Mouse (Mus musculus) embryonic facial prominence, embryonic 11.5 days (tissue): ENCODE data around the gene Slc7a1. TPM values are rescaled to one million over a fixed set of nuclear protein-coding genes. Genes with fewer than 3 reads are reported as not detected.

Experiments
- ATAC-seq: fragments of 200-750 bp; cut with Nextera tagmentation; replicated peaks from 2 replicates; pipeline ENCODE4 v1.8.0; 2017; ENCODE audit warnings: low read depth; ENCODE audit not compliant: insufficient number of reproducible peaks, low FRiP score, low TSS enrichment
- DNase-seq: peaks from one replicate; pipeline ENCODE4 v3.0.0-alpha.2; 2015; ENCODE audit warnings: low spot score
- H3K27ac ChIP-seq: fragments of 300-500 bp; sonication (generic); replicated peaks from 2 replicates; pipeline ENCODE4 v1.5.1; 2014; ENCODE audit warnings: mild to moderate bottlenecking, low read depth, low read length, control low read depth
- H3K27me3 ChIP-seq: fragments of 300-500 bp; sonication (generic); 2 replicates; pipeline ENCODE4 v1.6.1; 2014; ENCODE audit warnings: mild to moderate bottlenecking, low read length, moderate library complexity, mixed read lengths; ENCODE audit not compliant: control insufficient read depth, insufficient read depth
- H3K36me3 ChIP-seq: fragments of 300-500 bp; sonication (generic); replicated peaks from 2 replicates; pipeline ENCODE4 v1.6.1; 2014; ENCODE audit warnings: low read depth, mild to moderate bottlenecking, low read length, moderate library complexity, mixed read lengths; ENCODE audit not compliant: control insufficient read depth, insufficient read depth
- H3K4me1 ChIP-seq: fragments of 300-500 bp; sonication (generic); 2 replicates; pipeline ENCODE4 v1.6.1; 2014; ENCODE audit warnings: low read length, mixed read lengths; ENCODE audit not compliant: control insufficient read depth, insufficient read depth
- H3K4me2 ChIP-seq: fragments of 300-500 bp; sonication (generic); 2 replicates; pipeline ENCODE4 v1.6.1; 2014; ENCODE audit warnings: low read depth, mild to moderate bottlenecking, control low read depth, low read length, moderate library complexity
- H3K4me3 ChIP-seq: fragments of 300-500 bp; sonication (generic); 2 replicates; pipeline ENCODE4 v1.5.1; 2014; ENCODE audit warnings: low read depth, low read length, control low read depth
- H3K9ac ChIP-seq: fragments of 300-500 bp; sonication (generic); replicated peaks from 2 replicates; pipeline ENCODE4 v1.6.1; 2014; ENCODE audit warnings: mild to moderate bottlenecking, control low read depth, low read length
- H3K9me3 ChIP-seq: fragments of 300-500 bp; sonication (generic); replicated peaks from 2 replicates; pipeline ENCODE4 v1.6.1; 2016; ENCODE audit warnings: mild to moderate bottlenecking, low read length, inconsistent platforms, mixed read lengths; ENCODE audit not compliant: control insufficient read depth
- WGBS: fragments of 180-500 bp; shearing (Covaris S2); extraction: QIAGEN DNeasy Blood & Tissue Kit; methylation state at CpG from one replicate; pipeline ENCODE4 v1.1.7; 2014; 5-methylcytosine and 5-hydroxymethylcytosine counted together
- polyA plus RNA-seq: library from polyadenylated mRNA; unstranded; fragments of >200 nt; fragmentation: Nextera tagmentation; extraction: Ambion mirVana; gene quantifications from 2 replicates; pipeline ENCODE4 v1.2.1, GENCODE M21; 2014

Gene Slc7a1
- polyA plus RNA-seq, 1 experiment from 2014 or later: 10.9 TPM

DNA sequence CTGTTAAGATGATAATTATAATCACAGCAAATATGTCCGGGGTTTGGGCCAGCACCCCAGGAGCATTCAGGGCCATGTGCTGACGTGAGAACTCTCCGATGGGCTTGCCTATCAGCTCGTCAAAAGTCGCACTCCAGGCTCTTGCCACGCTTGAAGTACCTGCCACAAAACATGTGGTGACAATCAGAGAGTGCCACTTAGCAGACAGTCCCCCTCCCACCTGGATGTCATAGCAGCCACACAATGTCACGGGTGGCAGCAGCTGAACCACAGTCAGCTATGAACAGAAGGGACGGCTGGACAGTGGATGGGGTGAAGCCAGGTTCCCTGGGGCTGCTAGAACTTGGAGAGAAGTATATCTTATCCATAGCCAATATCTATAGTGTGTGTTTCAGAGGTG lies 51.6 kb downstream of the Slc7a1 start:
- ATAC-seq (no peak), DNase-seq (no peak)
- no peak overlapping the region for H3K4me2 ChIP-seq
- H3K27ac ChIP-seq: no peak overlapping the region
- no peaks in the 10 kb centered on the region for H3K36me3 ChIP-seq
- H3K9me3 ChIP-seq: no peaks in the 10 kb centered on the region
- WGBS: 73% methylated on average over 8 of the region's 8 CpGs
- H3K4me1 ChIP-seq: no peaks in the 10 kb centered on the region
- H3K27me3 ChIP-seq: no peaks in the 10 kb centered on the region
- H3K9ac ChIP-seq: no peak overlapping the region
- H3K4me3 ChIP-seq: no peak overlapping the region

DNA sequence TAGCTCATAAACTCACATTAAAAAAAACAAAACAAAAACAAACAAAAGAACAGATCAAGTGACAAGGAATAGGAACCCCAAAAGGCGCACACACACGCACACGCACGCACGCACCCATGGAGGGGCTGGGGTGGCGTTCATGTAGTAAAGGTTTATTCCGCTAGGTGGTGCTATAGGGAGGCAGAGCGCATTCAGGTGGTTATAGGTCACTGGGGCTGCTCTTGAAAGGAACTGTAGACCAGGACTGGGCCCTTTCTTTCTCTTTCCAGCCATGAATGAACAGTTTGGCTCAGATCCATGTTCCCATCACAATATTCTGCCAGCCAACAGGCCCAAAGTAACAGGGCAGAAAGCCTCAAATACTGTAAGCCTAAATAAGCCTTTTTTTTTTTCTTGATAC lies 53.2 kb downstream of the Slc7a1 start:
- ATAC-seq (no peak), DNase-seq (peak; percentile 18)
- Histone ChIP-seq H3K9me3 (no peaks in the 10 kb centered on the region), H3K9ac (no peak overlapping the region), H3K4me1 (no peaks in the 10 kb centered on the region; the same call in 1 of the 2 replicates), H3K36me3 (no peaks in the 10 kb centered on the region), H3K27me3 (no peaks in the 10 kb centered on the region), H3K27ac (no peak overlapping the region), H3K4me2 (no peak overlapping the region), H3K4me3 (no peak overlapping the region)
- 75% methylated on average over 8 of the region's 8 CpGs for WGBS

DNA sequence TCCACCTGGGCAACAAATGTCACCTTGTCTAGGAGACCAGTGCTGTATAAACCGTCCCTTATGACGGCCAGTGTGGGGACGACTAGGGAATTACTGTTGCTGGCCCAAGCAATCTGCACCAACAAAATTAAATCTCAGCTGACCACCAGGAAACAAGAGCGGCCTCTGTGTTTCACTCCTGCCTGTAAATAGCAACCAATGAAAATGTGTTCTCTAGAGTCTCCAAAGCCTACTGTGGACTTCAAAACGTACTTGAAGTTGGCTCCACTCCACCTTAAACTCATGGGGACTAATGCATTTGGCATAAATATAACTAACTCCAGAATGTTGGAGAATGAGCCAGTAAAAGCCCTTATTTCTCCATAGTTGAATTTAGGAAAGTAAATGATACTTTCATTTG lies 55.3 kb downstream of the Slc7a1 start:
- H3K9ac ChIP-seq: no peak overlapping the region
- H3K4me1 ChIP-seq: no peaks in the 10 kb centered on the region; the same call in 1 of the 2 replicates
- H3K4me2 ChIP-seq: no peak overlapping the region
- H3K27ac ChIP-seq: no peak overlapping the region
- ATAC-seq: no peak
- no peaks in the 10 kb centered on the region for H3K36me3 ChIP-seq
- H3K9me3 ChIP-seq: no peaks in the 10 kb centered on the region
- WGBS: 81% methylated on average over 5 of the region's 5 CpGs
- no peaks in the 10 kb centered on the region for H3K27me3 ChIP-seq
- no peak for DNase-seq
- H3K4me3 ChIP-seq: no peak overlapping the region

DNA sequence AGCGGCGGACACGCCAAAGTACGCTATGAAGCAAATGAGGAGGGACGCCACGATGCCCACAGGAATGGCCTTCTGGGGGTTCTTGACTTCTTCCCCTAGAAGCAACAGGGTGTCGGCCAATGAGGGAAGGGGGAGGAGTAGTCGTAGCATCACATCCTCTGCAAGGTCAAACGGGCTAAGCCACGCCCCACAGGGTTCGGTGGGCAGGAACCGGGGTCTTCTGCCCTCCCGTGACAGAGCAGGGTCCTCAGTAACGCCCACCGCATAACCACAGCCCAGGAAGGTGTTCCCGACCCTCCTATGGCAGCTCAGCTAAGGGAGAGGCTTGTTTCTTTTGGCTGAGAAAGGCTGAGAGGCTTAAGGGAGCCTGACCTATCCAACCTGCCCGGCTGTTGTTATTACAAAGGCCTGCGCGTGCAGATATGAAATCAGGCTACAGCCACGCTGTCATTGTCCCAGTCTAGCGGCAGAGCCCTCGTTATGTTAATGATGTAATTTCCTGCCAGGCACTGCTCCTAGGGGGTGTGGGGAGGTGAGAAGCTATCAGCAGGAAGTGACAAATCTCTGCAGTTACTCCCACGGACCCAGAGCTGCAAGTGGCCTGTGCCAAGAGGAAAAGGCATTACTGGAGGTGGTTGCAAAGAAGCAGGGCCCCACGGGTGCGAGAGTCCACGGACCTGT lies 57.5 kb downstream of the Slc7a1 start:
- DNase-seq (peak; percentile 39), ATAC-seq (no peak)
- peak overlapping the region; percentile 30 for H3K4me2 ChIP-seq
- H3K4me1 ChIP-seq: no peaks in the 10 kb centered on the region; the same call in 1 of the 2 replicates
- H3K4me3 ChIP-seq: peak overlapping the region; percentile 7
- 32% methylated on average over 26 of the region's 26 CpGs for WGBS
- H3K36me3 ChIP-seq: no peaks in the 10 kb centered on the region
- H3K9ac ChIP-seq: no peak overlapping the region
- H3K9me3 ChIP-seq: no peaks in the 10 kb centered on the region
- no peaks in the 10 kb centered on the region for H3K27me3 ChIP-seq
- H3K27ac ChIP-seq: no peak overlapping the region; the same call in 1 of the 2 replicates

DNA sequence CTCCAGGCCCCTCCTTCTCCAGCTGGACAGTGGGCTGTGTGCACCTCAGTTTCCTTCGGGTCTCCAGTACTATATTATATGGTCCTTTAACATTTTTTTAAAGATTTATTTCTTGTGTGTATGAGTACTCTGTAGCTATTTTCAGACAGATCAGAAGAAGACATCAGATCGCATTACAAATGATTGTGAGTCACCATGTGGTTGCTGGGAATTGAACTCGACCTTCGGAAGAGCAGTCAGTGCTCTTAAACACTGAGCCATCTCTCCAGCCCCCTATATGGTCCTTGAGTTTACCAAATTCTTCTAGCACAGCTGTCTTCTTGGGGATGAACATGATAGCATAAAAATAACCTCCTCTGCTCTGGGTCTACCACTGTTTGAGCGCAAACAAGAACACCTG lies 60.6 kb downstream of the Slc7a1 start:
- ATAC-seq (no peak), DNase-seq (no peak)
- H3K4me1 ChIP-seq: no peaks in the 10 kb centered on the region; the same call in 1 of the 2 replicates
- no peaks in the 10 kb centered on the region for H3K9me3 ChIP-seq
- no peak overlapping the region for H3K27ac ChIP-seq
- H3K36me3 ChIP-seq: no peaks in the 10 kb centered on the region
- H3K4me2 ChIP-seq: no peak overlapping the region
- H3K9ac ChIP-seq: no peak overlapping the region
- 90% methylated on average over 5 of the region's 5 CpGs for WGBS
- no peak overlapping the region for H3K4me3 ChIP-seq
- H3K27me3 ChIP-seq: no peaks in the 10 kb centered on the region

DNA sequence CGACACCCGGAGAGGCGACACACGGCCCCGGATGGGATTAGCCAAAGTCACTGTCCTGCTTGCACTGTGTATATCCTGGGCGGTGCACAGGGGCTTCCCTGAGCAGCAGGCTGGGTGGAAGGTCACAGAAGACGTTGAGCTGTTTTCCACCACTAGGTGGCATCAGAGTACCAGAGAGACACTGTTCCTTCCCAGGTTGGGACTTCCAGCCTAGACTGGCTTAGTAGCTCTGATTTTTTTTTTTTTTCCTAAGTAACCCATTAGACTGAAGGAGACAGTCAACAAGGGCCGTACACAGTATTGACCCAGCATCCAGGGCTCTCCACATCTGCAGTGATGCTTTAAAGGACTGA lies 67.1 kb downstream of the Slc7a1 start:
- no peaks in the 10 kb centered on the region for H3K36me3 ChIP-seq
- no peak overlapping the region for H3K4me3 ChIP-seq
- no peaks in the 10 kb centered on the region for H3K4me1 ChIP-seq
- peak; percentile 90 for DNase-seq
- H3K9me3 ChIP-seq: no peaks in the 10 kb centered on the region
- ATAC-seq: peak; percentile 51; the same call in 1 of the 2 replicates
- H3K4me2 ChIP-seq: no peak overlapping the region
- 31% methylated on average over 8 of the region's 8 CpGs for WGBS
- no peak overlapping the region for H3K9ac ChIP-seq
- no peak overlapping the region for H3K27ac ChIP-seq
- no peaks in the 10 kb centered on the region for H3K27me3 ChIP-seq

DNA sequence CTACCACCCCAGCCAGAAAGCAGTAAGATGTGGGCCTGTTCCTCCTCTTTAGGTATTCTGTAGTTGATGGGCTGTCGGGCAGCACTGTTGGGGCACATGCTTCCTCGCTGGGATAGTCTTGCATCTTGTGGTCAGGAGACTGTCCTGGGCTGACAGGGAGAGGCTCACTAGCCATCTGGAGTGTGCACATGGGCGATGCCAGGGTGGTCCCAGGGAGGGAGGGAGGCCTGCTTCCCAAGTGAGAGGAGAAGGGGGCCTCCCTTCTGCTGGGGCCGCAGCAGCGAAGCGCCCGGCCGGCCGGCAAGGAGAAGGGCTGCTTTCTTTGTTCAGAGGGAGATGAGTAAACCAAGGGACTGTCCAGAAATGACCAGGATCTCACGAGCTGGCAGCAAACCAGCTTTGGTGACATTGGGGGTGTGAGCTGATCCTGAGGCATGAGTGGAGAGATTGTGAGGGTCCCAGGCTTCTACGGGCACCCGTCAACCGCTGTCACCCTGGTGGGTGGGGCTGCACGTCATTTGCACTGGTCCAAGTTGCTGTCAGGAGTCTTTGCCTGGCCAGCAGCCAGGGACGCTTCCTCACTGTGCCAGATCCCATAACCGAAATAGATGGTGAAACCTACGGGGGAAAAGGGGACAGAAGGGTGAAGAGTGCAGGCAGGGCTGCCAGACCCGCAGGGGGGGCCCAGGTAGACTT lies 67.6 kb downstream of the Slc7a1 start:
- H3K36me3 ChIP-seq: no peaks in the 10 kb centered on the region
- WGBS: 86% methylated on average over 18 of the region's 18 CpGs
- ATAC-seq: no peak

DNA sequence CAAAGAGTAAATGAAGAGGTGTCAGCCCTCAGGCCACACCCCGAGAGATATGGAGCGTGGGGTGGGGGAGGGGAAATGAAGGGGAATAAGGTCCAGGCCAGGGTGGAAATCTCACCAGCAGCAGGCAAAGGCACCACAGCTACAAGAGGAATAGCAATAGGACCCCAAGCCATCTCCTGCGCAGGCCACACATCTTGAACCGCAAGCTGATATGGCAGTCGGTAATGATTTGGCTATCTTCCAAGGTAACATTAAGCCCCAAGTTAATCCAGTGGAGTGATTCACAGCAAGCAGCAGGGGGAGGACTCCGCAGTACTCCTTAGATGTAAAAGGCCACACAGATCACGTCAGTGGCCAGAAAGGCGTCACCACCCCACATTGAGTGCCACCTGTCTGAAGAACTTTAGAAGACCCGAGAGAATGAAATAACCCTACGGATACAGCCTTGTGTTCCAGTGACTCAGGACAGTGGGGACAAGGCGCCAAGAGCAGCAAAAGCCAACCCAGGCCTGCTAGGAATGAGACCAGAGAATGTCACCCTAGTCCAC lies 68.4 kb downstream of the Slc7a1 start:
- ATAC-seq (no peak), DNase-seq (no peak)
- H3K27ac ChIP-seq: no peak overlapping the region
- H3K9me3 ChIP-seq: no peaks in the 10 kb centered on the region
- no peak overlapping the region for H3K4me2 ChIP-seq
- H3K4me3 ChIP-seq: no peak overlapping the region
- no peaks in the 10 kb centered on the region for H3K4me1 ChIP-seq
- WGBS: 85% methylated on average over 11 of the region's 11 CpGs
- H3K36me3 ChIP-seq: no peaks in the 10 kb centered on the region
- no peak overlapping the region for H3K9ac ChIP-seq
- H3K27me3 ChIP-seq: no peaks in the 10 kb centered on the region

More for the DNA sequence above, 67.6 kb downstream of the Slc7a1 start:
- Histone ChIP-seq H3K4me3 (no peak overlapping the region), H3K4me2 (no peak overlapping the region), H3K9ac (no peak overlapping the region), H3K9me3 (no peaks in the 10 kb centered on the region), H3K27me3 (no peaks in the 10 kb centered on the region), H3K4me1 (no peaks in the 10 kb centered on the region), H3K27ac (no peak overlapping the region)
- DNase-seq: no peak
